Mouse (Mus musculus): ENCODE measurements at regions not wholly inside any gene's neighbourhood (a gene's known extent, or its start where the extent isn't known, plus 50 kb on each side); places are given as distances from the start of the nearest gene placed in this dataset.

- TF ChIP-seq CTCF (IDR thresholded peaks at IDR 0.05; ENCODE audit: low read depth) (no peak), EP300 (IDR thresholded peaks at IDR 0.05; ENCODE audit: low read depth) (no peak)
Measured at GRCm38 (mm10) chr6:51200837-51201236, 231.6 kb upstream of the Nfe2l3 start.

All from liver, embryonic 14.5 days (tissue).